Mouse (Mus musculus) midbrain, embryonic 14.5 days (tissue): Measurements from ENCODE around the gene Gfpt1. TPM values are rescaled to one million over a fixed set of nuclear protein-coding genes. Genes with fewer than 3 reads are reported as not detected.
"Not testable (repeated sequence)": the region's sequence is repeated elsewhere in the genome, so short reads cannot be mapped to it uniquely, and the experiment has no call there.

Experiments used
- ATAC-seq: fragments of 200-750 bp; cut with Nextera tagmentation; 2 replicates; pipeline ENCODE4 v1.8.0; 2017; ENCODE audit warnings: moderate number of reproducible peaks, moderate library complexity; ENCODE audit not compliant: low FRiP score, low TSS enrichment
- DNase-seq: peaks from one replicate; pipeline ENCODE4 v3.0.0-alpha.2; 2015
- H3K27ac ChIP-seq: fragments of 300-500 bp; sonication (generic); replicated peaks from 2 replicates; pipeline ENCODE4 v1.5.1; 2014; ENCODE audit warnings: mild to moderate bottlenecking, low read depth, low read length, moderate library complexity
- H3K27me3 ChIP-seq: fragments of 300-500 bp; sonication (generic); 2 replicates; pipeline ENCODE4 v1.6.1; 2014; ENCODE audit warnings: low read length, control low read depth, mixed read lengths; ENCODE audit not compliant: control insufficient read depth, insufficient read depth
- H3K36me3 ChIP-seq: fragments of 300-500 bp; sonication (generic); 2 replicates; pipeline ENCODE4 v1.6.1; 2014; ENCODE audit warnings: low read length, control low read depth; ENCODE audit not compliant: control insufficient read depth, insufficient read depth
- H3K4me1 ChIP-seq: fragments of 300-500 bp; sonication (generic); 2 replicates; pipeline ENCODE4 v1.6.1; 2014; ENCODE audit warnings: mild to moderate bottlenecking, antibody characterized with exemption, low read length, control low read depth; ENCODE audit not compliant: control insufficient read depth, insufficient read depth
- H3K4me2 ChIP-seq: fragments of 300-500 bp; sonication (generic); 2 replicates; pipeline ENCODE4 v1.6.1; 2014; ENCODE audit warnings: mild to moderate bottlenecking, low read length, moderate library complexity
- H3K4me3 ChIP-seq: fragments of 300-500 bp; sonication (generic); replicated peaks from 2 replicates; pipeline ENCODE4 v1.5.1; 2014; ENCODE audit warnings: low read depth, low read length
- H3K9ac ChIP-seq: fragments of 300-500 bp; sonication (generic); replicated peaks from 2 replicates; pipeline ENCODE4 v1.6.1; 2014; ENCODE audit warnings: mild to moderate bottlenecking, low read length, moderate library complexity
- H3K9me3 ChIP-seq: fragments of 300-500 bp; sonication (generic); 2 replicates; pipeline ENCODE4 v1.6.1; 2016; ENCODE audit warnings: low read length, control low read depth, mixed read lengths; ENCODE audit not compliant: control insufficient read depth
- WGBS: fragments of 180-500 bp; shearing (Covaris S2); extraction: QIAGEN DNeasy Blood & Tissue Kit; methylation state at CpG from one replicate; pipeline ENCODE4 v1.1.7; 2014; 5-methylcytosine and 5-hydroxymethylcytosine counted together
- polyA plus RNA-seq: library from polyadenylated mRNA; unstranded; fragments of >200 nt; fragmentation: Nextera tagmentation; extraction: Ambion mirVana; gene quantifications from 2 replicates; pipeline ENCODE4 v1.2.1, GENCODE M21; 2014

Gene Gfpt1
- polyA plus RNA-seq, 1 experiment from 2014 or later: 27.3 TPM

DNA sequence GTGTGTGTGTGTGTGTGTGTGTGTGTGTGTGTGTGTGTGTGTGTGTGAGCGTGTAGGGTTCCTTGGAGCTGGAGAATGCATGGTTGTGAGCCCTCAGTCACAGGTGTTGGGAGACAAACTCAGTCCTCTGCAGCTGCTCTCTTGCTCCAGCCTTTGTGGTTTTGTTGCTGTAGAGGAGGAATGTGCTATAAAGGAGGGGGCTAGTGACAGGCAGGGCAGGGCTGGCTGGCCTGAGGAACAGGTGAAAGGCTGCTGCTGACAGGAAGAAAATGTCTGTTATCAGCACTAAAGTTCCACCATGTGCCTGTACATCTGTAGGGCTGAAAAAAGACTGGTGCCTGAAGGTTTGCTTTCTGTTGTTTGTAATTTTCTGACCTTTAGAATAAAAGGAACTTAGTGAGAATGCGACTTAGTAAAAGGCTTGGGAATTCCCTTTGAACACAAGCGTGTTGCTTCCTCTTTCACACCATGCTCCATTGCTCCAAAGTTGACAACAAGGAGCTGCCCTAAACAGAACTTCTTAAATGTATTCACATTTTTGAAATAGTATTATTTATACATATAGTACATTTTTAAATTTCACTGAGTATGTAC, 32.5 kb downstream of the Gfpt1 start:
- no peak for DNase-seq

DNA sequence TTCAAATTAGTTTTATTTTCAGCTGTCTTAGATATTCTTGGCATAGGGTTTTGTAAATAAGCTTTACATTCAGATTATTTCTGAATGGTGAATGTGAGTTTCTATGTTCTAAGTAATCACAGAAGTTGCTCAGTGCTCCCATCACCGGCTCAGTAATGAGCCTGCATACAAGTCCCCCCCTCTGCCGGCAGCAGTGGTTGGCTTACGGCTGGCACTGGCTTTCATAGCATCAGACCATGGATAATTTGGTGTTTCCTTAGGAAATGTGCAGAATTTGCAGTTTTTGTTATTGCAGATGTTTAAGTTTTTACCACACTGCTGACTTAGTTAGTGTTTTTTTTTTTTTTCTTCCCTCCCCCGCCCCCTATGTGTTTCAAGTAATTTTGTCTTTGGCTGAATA, 36.8 kb downstream of the Gfpt1 start:
- no peaks in the 10 kb centered on the region for H3K27me3 ChIP-seq
- no peak overlapping the region for H3K27ac ChIP-seq
- ATAC-seq (no peak), DNase-seq (no peak)
- no peak overlapping the region for H3K9ac ChIP-seq
- H3K4me2 ChIP-seq: no peak overlapping the region
- 90% methylated on average over 4 of the region's 4 CpGs for WGBS
- H3K4me3 ChIP-seq: no peak overlapping the region
- H3K36me3 ChIP-seq: peaks cover 78% of the 10 kb centered on the region
- H3K4me1 ChIP-seq: no peaks in the 10 kb centered on the region
- H3K9me3 ChIP-seq: no peaks in the 10 kb centered on the region

More for the DNA sequence above, 32.5 kb downstream of the Gfpt1 start:
- no peaks in the 10 kb centered on the region for H3K4me1 ChIP-seq
- no peak for ATAC-seq
- H3K4me3 ChIP-seq: no peak overlapping the region
- H3K9me3 ChIP-seq: no peaks in the 10 kb centered on the region
- no peak overlapping the region for H3K4me2 ChIP-seq
- 84% methylated on average over 3 of the region's 3 CpGs for WGBS
- no peak overlapping the region for H3K9ac ChIP-seq
- no peak overlapping the region for H3K27ac ChIP-seq
- H3K36me3 ChIP-seq: peaks cover 75% of the 10 kb centered on the region
- H3K27me3 ChIP-seq: no peaks in the 10 kb centered on the region

DNA sequence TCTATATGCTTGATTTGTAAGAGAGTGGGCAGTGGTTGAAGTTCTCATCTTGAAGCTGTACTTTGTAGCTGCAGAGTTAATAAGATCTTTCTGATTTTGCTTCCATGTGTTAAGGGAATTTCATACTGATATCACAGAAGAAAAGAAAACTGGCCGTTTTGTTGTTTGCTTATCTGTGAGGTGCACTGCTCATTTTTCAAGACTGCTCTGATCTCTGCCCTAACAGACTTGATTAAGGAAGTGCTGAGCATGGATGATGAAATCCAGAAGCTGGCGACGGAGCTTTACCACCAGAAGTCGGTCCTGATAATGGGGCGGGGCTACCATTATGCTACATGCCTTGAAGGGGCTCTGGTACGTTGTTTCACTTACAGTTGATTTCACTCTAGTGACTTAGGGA, 42.4 kb downstream of the Gfpt1 start:
- 91% methylated on average over 6 of the region's 6 CpGs for WGBS
- Histone ChIP-seq H3K4me1 (no peaks in the 10 kb centered on the region), H3K27me3 (no peaks in the 10 kb centered on the region), H3K27ac (no peak overlapping the region), H3K36me3 (peaks cover 92% of the 10 kb centered on the region), H3K9me3 (no peaks in the 10 kb centered on the region), H3K9ac (no peak overlapping the region), H3K4me3 (no peak overlapping the region), H3K4me2 (no peak overlapping the region)
- DNase-seq (no peak), ATAC-seq (no peak)

DNA sequence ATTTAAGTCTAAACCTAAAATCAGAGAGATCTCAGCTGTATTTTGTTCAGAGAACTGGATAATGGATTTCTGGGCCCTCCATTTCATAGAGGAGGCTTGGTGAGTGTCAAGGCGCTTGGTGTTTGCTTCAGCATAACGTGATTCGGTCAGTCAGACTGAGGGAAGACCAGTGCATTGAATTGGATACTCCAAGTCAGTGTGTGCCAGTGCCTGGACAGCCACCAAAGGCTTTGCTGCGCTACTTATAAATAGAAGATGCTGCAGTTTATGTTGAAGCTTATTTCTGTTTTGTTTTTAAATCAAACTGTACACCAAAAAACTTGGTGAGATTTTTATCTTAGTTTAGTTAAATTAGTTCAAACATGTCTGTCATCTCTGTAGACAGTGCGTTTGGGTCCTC, 45.7 kb downstream of the Gfpt1 start:
- DNase-seq (no peak), ATAC-seq (no peak)
- Histone ChIP-seq H3K36me3 (peaks cover 78% of the 10 kb centered on the region), H3K9ac (no peak overlapping the region), H3K4me1 (no peaks in the 10 kb centered on the region), H3K4me3 (no peak overlapping the region), H3K4me2 (no peak overlapping the region), H3K27ac (no peak overlapping the region), H3K9me3 (no peaks in the 10 kb centered on the region), H3K27me3 (no peaks in the 10 kb centered on the region)
- 91% methylated on average over 5 of the region's 5 CpGs for WGBS

DNA sequence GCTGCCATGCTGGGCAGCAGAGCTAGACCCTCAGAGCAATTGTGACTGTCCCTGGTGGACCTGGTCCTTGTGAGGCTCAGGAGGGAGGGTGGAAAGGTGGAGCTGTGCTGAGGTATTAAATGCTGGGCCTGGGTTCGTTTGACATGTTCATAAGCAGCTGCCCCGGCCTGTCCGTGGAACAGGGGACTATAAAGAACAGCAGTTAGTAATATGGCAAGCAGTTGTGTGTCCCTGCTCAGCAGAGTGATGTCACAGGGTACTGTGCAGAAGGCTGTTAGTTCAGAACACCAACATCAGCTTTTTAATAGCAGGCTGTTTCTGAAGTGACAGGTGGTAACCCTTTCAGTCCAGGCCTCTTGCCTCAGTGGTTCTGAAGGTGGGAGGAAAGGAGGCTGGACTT, 48.2 kb downstream of the Gfpt1 start:
- no peak overlapping the region for H3K4me2 ChIP-seq
- 95% methylated on average over 3 of the region's 3 CpGs for WGBS
- DNase-seq (no peak), ATAC-seq (no peak)
- no peak overlapping the region for H3K4me3 ChIP-seq
- peaks cover 53% of the 10 kb centered on the region for H3K36me3 ChIP-seq
- H3K27me3 ChIP-seq: no peaks in the 10 kb centered on the region
- no peak overlapping the region for H3K9ac ChIP-seq
- H3K9me3 ChIP-seq: no peaks in the 10 kb centered on the region
- no peaks in the 10 kb centered on the region for H3K4me1 ChIP-seq
- no peak overlapping the region for H3K27ac ChIP-seq

DNA sequence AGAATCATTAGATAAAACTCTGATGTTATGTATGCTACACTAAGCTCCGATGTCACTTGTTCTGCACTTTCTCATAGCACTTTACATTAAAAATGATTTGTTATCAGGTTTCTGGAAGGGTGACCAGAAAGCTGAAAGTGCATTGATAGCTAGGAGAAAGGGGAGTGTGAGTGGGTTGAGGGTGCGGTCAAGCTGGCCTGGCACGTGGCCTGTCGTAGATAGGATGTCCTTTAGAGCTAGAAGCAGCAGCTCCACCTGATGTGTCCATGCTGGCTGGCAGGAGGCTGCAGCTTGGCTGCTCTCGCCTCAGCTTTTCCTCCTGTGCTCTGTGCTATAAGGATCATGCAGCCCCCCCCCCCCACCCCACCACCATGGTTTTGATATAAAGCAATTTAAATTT, 49.8 kb downstream of the Gfpt1 start:
- Histone ChIP-seq H3K27ac (no peak overlapping the region), H3K4me3 (no peak overlapping the region), H3K36me3 (peaks cover 39% of the 10 kb centered on the region), H3K4me1 (no peaks in the 10 kb centered on the region), H3K9ac (no peak overlapping the region), H3K4me2 (no peak overlapping the region), H3K27me3 (no peaks in the 10 kb centered on the region), H3K9me3 (no peaks in the 10 kb centered on the region)
- ATAC-seq (no peak), DNase-seq (no peak)
- WGBS: 94% methylated on average over 5 of the region's 5 CpGs

DNA sequence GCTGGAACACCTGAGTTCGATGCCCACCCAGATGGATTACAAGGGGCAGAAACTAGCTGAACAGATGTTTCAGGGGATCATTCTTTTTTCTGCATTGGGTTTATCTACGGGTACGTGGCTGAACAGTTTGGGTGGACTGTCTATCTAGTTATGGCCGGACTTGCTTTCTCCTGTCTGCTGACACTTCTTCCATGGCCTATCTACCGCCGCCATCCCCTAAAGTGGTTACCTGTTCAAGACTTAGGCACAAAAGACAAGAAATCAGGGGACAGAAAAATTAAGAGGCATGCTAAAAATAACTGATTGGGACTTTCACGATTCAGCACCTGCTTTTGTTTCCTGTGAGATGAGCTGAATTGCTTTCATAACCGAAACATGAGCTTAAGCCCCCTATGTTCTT, 51.0 kb downstream of the Gfpt1 start:
- peaks cover 29% of the 10 kb centered on the region for H3K36me3 ChIP-seq
- not testable (repeated sequence) for H3K27ac ChIP-seq, H3K9ac ChIP-seq, ATAC-seq, H3K4me2 ChIP-seq, H3K4me1 ChIP-seq, H3K9me3 ChIP-seq, H3K4me3 ChIP-seq, H3K27me3 ChIP-seq, DNase-seq
- WGBS: 94% methylated on average over 8 of the region's 8 CpGs

DNA sequence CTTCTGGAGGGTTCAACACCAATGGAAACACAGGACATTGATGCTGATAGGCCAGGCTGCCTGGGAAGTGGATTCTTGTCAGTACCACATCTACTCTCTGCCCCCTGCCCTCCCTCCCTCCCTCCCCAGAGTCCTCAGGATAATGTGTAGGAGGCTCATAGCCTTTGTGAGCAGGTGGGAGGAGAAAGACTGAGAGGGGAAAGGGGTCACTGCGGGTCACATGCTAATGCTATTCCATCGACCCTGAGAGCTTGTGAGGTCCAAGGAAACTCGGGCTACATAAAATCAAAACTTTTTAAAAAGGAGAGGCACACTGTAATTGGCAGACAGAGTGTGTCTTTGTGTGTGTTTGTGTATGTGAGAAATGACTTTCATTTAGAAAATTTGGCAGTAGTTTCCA, 56.6 kb downstream of the Gfpt1 start:
- DNase-seq (peak; percentile 3), ATAC-seq (no peak)
- H3K4me2 ChIP-seq: no peak overlapping the region
- WGBS: 5% methylated on average over 3 of the region's 3 CpGs
- H3K27ac ChIP-seq: no peak overlapping the region
- peaks cover 8% of the 10 kb centered on the region; the same call in 1 of the 2 replicates for H3K4me1 ChIP-seq
- no peaks in the 10 kb centered on the region for H3K36me3 ChIP-seq
- H3K9me3 ChIP-seq: no peaks in the 10 kb centered on the region
- H3K9ac ChIP-seq: no peak overlapping the region
- no peaks in the 10 kb centered on the region for H3K27me3 ChIP-seq
- H3K4me3 ChIP-seq: no peak overlapping the region

DNA sequence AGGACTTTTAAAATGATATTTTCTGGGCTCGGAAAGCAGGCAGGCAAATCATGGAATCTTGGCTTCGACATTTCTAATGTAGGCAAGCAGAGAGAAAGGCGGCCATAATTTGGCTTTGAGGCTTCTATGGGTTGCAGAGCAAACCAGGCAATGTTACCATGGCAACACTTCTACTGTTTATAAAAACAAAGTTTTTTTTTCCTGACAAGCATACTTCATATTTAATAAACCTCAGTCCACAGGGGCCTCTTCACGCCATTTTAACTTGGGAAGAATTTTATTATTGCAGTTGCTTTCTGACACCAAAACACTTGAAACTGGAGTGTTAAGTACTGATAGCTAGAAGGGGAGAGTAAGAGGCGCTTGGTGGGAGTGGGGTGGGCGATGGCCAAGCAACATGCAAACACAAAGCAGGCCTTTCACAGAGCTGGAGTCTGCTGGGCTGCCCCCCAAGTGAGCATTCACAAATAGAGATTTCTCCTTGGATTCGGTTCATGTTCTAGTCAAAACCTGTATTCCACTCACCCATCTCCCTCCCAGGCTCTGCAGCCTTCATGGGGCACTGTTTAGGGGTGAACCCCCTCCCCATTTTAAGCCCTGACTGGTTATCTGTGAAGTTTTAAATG, 57.1 kb downstream of the Gfpt1 start:
- H3K27ac ChIP-seq: peak overlapping the region; percentile 38; the same call in 1 of the 2 replicates
- no peak overlapping the region for H3K4me3 ChIP-seq
- peaks cover 8% of the 10 kb centered on the region; the same call in 1 of the 2 replicates for H3K4me1 ChIP-seq
- WGBS: 43% methylated on average over 7 of the region's 7 CpGs
- H3K27me3 ChIP-seq: no peaks in the 10 kb centered on the region
- H3K36me3 ChIP-seq: no peaks in the 10 kb centered on the region
- H3K9me3 ChIP-seq: no peaks in the 10 kb centered on the region
- ATAC-seq (no peak), DNase-seq (peak; percentile 75)
- no peak overlapping the region for H3K9ac ChIP-seq
- H3K4me2 ChIP-seq: no peak overlapping the region
